Mouse (Mus musculus): ENCODE measurements around the gene Myrfl.

Gene Myrfl

GRCm38 (mm10) chr10:116896336-116897177, at the start of gene Myrfl:
Gene Myrfl (minus strand): TSS chr10:116896919.
- DNase-seq = no peak

DNA sequence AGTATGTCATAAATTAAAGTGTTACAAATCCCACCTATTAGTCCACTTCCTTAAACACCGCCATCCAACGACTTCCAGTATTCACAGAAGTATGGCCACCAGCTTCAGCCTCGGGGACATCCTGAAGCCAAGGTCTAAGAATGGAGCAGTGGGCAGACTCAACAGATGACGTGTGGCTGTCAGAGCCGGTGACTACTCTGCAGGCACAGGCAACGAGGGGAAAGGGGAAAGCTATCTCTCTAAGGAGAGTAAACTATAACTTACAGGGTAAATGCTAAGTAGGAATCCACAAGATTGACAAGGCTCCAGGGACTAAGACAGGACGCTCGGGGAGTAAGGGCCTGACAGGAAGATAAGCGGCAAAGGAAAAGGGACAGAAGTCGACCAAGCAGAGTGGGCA, 48.2 kb upstream of the Myrfl start:
- DNase-seq = no peak

DNA sequence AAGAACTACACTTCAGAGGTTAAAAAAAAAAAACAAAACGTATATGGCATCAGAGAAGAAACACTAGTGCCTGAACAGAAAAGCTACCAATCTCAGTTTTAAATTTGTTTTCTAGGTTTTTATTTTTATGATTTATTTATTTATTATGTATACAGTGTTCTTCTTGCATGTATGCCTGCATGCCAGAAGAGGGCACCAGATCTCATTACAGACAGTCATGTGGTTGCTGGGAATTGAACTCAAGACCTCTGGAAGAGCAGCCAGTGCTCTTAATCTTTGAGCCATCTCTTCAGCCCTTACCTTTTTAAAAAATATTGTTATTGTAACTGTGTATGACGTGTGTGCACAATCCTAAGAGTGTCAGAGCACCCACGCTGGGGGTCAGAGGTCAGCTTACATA, 47.4 kb upstream of the Myrfl start:
- DNase-seq = no peak

DNA sequence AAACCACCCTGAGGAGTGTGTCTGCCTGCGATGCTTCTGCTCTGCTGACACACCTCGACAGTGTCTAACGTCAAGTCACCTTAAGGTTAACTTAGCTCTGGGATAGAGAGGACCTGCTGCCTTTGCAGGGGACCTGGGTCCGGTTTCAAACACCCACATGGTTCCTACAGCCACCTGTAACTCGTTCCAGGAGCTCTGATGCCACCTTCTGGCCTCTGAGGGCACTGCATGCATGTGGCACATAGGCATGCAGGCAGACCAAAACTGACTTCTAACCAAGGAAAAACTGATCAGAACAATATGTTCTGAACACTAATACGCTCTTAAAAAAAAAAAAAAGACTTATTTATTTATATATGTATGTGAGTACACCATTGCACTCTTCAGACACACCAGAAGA, 46.3 kb upstream of the Myrfl start:
- peak; percentile 68 for DNase-seq

DNA sequence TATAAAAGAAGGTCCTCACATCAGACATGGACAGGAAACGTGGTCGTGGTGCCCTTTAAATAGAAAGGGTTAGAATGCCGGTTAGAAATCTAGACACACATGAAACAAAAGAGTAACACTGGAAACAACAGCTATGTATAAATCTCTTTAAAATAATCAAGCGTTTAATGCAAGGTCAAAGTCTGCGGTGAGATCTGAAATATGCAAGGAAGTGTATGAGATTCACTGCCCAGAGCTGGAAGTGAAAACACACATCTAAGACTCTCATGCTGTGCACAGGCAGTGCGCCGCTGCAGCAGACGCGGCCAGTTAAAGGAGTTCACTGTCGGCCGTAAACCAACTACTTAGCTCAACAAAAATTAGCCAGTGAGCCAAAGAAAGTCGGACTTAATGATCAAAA, 38.3 kb upstream of the Myrfl start:
- no peak for DNase-seq

- no peak for DNase-seq
Observed at GRCm38 (mm10) chr10:116933794-116934193, 37.1 kb upstream of the Myrfl start.

- no peak for DNase-seq
Observed at GRCm38 (mm10) chr10:116932418-116932817, 35.7 kb upstream of the Myrfl start.

DNA sequence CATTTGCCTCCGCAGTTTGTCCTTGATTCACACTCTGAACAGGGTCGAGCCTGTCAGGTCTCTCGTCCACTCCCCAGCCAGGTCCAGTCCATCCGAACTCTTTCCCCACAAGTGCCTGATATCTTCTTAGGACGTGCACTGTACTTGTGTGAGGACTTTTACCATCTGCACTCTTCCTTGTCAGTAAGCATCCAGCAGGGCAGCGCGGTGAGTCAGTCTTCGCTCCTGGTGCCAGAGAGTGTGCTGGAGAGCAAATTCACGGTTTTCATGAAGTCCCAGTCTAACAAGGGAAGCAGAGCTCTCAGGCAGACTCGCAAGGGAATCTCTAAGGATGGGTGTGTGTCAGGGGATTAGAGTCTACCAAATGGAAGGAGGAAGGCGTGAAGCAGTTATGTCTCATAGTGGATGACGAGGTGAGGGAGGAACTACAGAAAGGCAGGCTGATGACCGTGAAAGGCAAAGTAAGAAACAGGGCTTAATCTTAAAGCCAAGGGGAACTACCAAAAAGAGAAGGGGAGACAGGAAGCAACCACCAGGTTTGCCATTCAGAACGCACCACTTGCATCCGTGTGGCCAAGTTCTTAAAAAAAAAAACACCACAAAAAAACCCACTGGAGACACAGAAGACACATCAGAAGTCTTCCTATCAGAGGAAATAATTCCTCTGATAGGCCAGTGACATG, 34.9 kb upstream of the Myrfl start:
- DNase-seq = no peak

DNA sequence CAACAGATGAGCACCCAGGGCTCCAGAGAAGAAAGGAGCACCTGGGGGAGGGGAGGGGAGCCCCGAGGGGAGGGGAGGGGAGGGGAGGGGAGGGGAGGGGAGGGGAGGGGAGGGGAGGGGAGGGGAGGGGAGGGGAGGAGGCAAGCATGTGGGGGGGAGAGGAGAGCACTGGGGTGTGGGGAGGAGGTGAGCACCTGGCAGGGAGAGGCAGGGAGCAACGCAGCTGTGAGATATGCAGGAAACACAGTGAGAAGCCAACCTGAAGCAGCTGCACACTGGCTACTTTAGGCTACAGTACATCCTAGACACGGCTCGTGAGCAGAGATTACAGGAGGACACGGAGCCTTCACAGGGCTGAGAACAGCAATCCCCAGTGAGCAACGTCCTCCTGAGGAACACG, 34.2 kb upstream of the Myrfl start:
- DNase-seq = peak; percentile 57

DNA sequence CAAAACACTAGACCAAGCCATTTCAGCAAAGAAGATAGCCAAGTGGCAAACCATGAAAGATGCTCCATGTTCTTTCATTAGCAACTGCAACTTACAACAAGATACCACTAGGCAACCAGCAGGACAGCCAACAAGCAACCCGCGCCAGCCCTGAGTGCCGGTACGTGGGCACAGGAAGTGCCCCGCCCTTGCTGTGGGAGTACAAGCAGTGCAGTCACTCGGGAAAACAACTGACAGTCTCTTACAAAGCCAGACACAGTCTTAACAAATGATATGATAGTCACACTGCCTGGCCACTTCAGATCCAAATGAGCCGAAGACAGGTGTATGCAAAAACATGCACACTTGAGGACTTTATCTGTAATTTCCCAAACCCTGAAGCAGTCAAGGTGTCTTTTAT, 33.8 kb upstream of the Myrfl start:
- DNase-seq = peak; percentile 66

DNA sequence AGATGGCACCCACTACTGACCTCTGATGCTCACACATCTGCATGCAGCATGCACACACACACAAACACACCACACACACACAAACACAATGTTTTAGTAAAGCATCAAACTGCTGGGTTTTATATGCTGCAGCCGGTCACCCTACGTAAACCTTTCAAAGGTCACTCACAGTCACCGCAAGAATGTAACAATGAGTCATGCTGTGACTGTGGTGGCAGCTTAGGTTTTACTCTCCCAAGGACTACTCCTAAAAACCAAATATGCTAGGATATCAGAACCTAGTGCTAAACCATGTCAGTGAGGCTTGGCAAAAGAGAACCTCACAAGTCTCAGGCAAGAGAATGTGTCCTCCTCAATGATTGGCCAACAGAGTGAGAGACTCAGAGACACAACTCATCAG, 32.1 kb upstream of the Myrfl start:
- no peak for DNase-seq

GRCm38 (mm10) chr10:116926428-116927113, 29.9 kb upstream of the Myrfl start:
- DNase-seq = no peak

DNA sequence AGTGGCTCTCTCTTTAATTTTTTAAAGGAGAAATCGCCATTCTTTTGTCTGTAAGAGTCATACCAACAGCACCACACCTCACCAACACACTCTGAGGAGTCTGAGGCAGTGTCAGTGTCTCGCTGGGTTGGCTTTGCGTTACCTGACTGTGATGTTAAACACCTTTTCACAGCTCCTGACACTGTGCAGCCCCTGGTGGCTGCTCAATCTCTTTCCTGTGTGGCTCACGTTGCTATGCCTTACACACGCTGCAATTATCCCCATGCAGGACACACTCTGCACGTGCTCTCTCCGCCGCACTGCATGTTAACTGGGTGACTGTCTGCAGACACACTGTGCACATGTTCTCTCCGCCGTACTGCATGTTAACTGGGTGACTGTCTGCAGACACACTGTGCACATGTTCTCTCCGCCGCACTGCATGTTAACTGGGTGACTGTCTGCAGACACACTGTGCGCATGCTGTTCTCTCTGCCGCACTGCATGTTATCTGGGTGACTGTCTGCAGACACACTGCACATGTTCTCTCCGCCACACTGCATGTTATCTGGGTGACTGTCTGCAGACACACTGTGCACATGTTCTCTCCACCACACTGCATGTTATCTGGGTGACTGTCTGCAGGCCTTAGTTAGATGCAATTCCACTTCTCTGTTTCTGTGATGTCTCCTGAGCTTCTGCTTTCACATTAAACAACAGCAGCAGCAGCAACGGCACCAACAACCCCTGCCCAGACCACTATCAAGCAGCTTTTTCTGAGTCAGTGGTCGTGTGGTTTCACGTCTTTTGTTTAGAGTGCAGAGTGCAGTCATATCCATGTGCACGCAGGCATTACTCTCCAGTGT, 27.2 kb upstream of the Myrfl start:
- DNase-seq = peak; percentile 12

DNA sequence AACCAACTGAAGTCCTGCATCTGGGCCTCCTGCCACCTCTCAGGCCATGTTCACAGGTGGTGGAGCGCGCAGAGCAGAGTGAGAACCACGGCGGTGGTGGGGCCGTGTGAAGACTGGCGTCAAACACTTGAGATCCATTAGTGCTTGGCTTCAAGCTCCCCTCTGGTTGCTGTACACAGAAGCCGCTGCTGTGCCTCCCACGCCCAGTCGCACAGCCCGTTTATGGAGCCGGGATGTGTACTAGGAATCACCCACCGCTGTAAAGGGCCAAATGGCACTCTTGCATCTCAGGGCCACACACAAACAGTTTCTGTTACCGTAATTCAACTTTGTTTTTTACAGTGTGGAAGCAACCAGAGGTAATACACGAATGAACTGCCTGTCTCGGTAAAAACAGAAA, 25.4 kb upstream of the Myrfl start:
- DNase-seq = no peak

DNA sequence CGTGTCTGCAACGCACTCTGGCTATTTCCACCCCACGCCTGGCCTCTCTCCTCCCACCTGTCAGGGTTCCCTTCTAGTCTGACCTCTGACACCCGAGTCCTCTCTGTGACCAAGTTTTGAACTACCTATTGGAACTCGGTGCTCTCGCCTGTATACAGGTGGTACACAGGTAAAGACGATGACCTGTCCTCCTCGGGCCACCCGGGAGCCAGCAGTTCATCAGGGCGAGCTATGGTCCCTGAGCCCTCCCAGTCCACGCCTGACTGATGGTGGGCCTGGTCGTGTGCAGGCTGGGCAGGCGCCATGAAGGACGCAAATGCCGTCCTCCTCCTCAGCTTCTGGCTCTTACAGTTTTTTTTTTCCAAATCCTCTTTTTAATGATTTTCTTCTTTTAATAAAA, 24.7 kb upstream of the Myrfl start:
- no peak for DNase-seq

DNA sequence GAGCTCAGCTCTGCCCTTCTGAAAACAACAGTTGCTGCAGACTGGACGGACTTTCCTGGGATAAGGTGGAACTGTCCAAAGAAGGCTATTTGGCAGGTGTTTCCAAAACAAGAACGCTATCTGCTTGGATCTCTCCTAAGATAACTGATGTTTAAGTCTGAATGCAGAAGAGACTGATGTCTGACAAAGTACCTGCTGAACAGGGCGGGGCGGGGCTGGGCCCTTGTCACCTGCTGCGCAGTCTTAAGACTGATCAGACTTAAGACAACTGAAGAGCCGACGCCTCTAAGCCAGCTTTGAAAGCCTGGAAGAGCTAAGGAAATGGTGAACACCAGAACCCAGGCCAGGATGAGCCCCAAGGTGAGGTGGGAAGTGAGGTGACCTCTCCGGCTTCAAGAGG, 23.9 kb upstream of the Myrfl start:
- DNase-seq = no peak

DNA sequence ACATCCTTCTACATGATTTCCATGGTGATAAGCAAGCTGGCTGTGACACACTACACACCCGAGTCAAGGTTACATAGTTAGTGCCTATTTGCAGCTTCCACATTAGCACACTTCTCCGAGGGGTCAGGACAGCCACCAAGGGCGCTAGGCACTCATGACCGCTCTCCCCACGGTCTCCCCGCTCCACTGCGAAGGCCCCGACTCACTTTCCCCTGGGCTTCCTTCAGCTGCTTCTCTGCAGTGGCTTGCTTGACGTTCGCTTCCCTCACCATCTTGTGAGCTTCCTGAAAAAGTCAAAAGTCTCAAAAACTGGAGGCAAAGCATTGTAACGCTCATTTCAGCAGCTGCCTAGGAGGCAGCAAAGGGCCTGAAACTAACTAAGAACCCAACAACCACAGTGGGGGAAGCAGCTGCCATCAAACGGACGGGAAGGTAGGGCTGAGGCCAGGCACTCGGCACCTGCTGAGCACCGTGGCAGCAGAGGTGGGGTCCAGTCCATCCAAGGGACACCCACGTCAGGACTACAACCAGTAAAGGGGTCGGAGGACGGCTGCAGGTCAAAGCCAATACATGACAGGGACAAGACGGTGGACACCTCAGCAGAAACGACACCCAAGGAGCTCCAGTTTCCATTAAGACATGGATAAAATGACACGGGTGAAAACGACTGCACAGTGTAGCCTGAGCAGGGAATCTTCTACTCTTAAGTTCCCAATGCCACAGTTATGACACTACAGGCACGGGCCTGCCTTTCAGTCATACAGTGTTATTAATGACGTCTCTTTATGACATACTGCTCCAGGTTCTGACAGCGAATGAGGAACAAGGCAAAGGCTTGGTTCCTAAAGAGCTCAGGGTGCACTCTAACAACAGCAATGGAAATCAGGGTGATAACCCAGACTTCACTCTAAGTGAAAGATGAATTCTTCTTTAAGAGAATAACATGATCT, 22.9 kb upstream of the Myrfl start:
- DNase-seq = peak; percentile 47

- DNase-seq = peak; percentile 60
Observed at GRCm38 (mm10) chr10:116916581-116916980, 19.9 kb upstream of the Myrfl start.

DNA sequence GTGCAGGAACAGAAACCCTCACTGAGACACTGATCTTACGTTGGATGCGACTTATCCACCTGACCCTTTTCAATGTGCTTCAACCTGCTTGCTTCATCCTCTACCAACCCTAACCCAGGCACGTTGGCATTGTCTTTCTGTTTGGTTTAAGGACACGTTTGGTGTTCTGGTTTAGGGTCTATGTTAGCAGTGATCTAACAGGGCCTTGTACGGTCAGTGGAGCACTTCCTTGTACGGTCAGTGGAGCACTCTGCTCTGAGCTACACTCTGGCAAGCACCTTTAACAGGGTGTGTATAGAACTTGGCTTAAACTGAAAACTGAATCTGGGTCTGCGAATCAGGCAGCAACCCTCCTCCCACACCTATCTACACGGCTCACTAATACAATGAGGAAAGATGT, 18.6 kb upstream of the Myrfl start:
- no peak for DNase-seq

DNA sequence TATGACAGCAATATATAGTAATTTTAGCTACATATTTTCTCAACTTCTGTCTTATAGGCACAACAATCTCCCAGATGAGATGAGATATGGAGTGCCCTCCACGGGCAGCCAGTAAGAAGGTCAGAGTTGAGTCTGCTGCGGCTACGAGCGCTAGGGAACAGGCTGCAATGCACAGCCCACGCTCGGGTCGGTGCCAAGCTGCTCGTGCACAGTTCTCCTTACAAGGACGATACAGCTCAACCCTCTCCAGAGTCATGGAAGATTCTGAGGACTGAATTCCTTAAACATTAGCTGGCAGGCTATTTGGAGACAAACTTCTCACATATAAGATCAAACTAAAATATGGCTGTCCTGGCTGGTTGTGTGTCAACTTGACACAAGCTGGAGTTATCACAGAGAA, 17.9 kb upstream of the Myrfl start:
- DNase-seq = no peak

- DNase-seq = peak; percentile 51
Observed at GRCm38 (mm10) chr10:116913647-116914273, 17.0 kb upstream of the Myrfl start.

All from thymus, postnatal 4 days (tissue).